Mouse (Mus musculus): Measurements from ENCODE around the gene Acat3. TPM values are rescaled to one million over a fixed set of nuclear protein-coding genes. Genes with fewer than 3 reads are reported as not detected.
A peak's percentile ranks its signal among the peaks of the same experiment; 100 is the strongest.
"Not testable (repeated sequence)": the region's sequence is repeated elsewhere in the genome, so short reads cannot be mapped to it uniquely, and the experiment has no call there.

Acat3 gene
- polyA plus RNA-seq, 1 experiment from 2014 or later = 1.2 TPM

DNA sequence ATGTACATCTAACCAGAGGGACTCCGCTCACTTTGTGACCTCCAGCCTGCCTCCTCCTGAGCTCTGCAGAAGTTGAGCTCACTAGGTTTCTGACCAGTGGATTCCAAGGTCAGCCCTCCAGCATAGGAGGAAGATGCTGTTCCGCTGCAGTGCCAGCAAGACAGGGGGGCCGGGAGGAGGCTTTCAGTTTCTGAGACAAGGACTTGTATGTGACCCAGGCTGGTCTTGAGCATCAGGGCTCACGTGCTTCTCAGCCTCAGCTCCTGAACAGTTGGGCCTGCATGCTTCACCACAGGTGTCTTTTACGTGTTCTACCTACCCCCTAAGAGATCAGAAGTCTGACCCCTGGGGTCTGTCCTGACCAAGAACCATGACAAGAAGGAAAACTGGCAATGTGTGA lies 8.8 kb downstream of the Acat3 start:
- not testable (repeated sequence) for H3K27ac ChIP-seq (ENCODE audit: low read length); H3K4me3 ChIP-seq (replicated peaks; ENCODE audit: low read length); H3K27me3 ChIP-seq (ENCODE audit: control insufficient read depth, insufficient read depth, low read length); H3K9ac ChIP-seq (ENCODE audit: low read length); H3K4me2 ChIP-seq (ENCODE audit: low read depth, low read length); H3K9me3 ChIP-seq (replicated peaks; ENCODE audit: control insufficient read depth, low read length); H3K4me1 ChIP-seq (ENCODE audit: control insufficient read depth, insufficient read depth, low read length); H3K36me3 ChIP-seq (ENCODE audit: control insufficient read depth, insufficient read depth, low read length); ATAC-seq (ENCODE audit: insufficient read depth, low FRiP score)
- 88% methylated on average over 5 of the region's 5 CpGs for WGBS

DNA sequence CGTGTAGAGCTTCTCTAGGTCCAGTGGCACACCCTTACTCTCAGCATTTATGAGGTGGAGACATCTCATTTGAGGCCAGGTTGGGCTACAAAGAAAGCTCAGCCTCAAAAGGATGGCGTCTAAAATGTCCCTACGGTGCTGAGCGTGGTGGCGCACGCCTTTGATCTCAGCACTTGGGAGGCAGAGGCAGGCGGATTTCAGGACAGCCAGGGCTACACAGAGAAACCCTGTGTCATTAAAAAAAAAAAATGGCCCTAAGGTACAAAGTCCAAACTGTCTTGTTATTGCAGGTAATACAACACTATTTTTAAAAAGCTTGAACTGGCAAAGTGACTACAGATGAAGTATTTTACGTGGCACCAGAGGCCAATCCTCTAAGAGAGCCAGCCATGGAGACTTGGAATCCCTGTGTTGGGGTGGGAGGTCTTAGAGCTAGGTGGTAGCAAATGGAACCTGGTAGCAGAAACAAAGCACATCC lies 14.7 kb downstream of the Acat3 start:
- Histone ChIP-seq H3K9ac (ENCODE audit: low read length) (no peak overlapping the region), H3K4me3 (replicated peaks; ENCODE audit: low read length) (no peak overlapping the region), H3K27me3 (ENCODE audit: control insufficient read depth, insufficient read depth, low read length) (no peaks in the 10 kb centered on the region), H3K9me3 (replicated peaks; ENCODE audit: control insufficient read depth, low read length) (no peaks in the 10 kb centered on the region), H3K36me3 (ENCODE audit: control insufficient read depth, insufficient read depth, low read length) (peaks cover 36% of the 10 kb centered on the region), H3K27ac (ENCODE audit: low read length) (no peak overlapping the region), H3K4me2 (ENCODE audit: low read depth, low read length) (no peak overlapping the region), H3K4me1 (ENCODE audit: control insufficient read depth, insufficient read depth, low read length) (no peaks in the 10 kb centered on the region)
- ATAC-seq (ENCODE audit: insufficient read depth, low FRiP score) = no peak
- WGBS = 85% methylated on average over 8 of the region's 8 CpGs

DNA sequence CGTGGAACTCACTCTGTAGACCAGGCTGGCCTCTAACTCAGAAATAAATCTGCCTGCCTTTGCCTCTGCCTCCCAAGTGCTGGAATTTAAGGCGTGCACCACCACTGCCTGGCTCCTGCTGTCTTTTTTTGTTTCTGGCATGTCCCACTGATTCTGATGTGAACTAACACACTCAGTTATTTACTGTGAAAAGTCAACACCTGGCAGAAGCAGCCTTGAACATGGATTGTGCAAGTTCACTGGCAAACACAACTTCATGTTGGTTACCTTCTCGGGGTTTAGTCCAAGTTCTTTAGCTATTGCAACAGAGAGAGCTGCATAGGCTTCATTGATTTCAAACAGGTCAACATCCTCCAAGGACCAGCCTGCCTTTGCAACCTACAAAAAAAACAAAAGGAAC lies 15.4 kb downstream of the Acat3 start:
- H3K9me3 ChIP-seq (replicated peaks; ENCODE audit: control insufficient read depth, low read length) = no peaks in the 10 kb centered on the region
- 87% methylated on average over 3 of the region's 3 CpGs for WGBS
- no peaks in the 10 kb centered on the region for H3K4me1 ChIP-seq (ENCODE audit: control insufficient read depth, insufficient read depth, low read length)
- H3K9ac ChIP-seq (ENCODE audit: low read length) = no peak overlapping the region
- H3K4me2 ChIP-seq (ENCODE audit: low read depth, low read length) = no peak overlapping the region
- H3K36me3 ChIP-seq (ENCODE audit: control insufficient read depth, insufficient read depth, low read length) = peaks cover 43% of the 10 kb centered on the region
- no peak overlapping the region for H3K4me3 ChIP-seq (replicated peaks; ENCODE audit: low read length)
- H3K27ac ChIP-seq (ENCODE audit: low read length) = no peak overlapping the region
- H3K27me3 ChIP-seq (ENCODE audit: control insufficient read depth, insufficient read depth, low read length) = no peaks in the 10 kb centered on the region
- no peak for ATAC-seq (ENCODE audit: insufficient read depth, low FRiP score)

DNA sequence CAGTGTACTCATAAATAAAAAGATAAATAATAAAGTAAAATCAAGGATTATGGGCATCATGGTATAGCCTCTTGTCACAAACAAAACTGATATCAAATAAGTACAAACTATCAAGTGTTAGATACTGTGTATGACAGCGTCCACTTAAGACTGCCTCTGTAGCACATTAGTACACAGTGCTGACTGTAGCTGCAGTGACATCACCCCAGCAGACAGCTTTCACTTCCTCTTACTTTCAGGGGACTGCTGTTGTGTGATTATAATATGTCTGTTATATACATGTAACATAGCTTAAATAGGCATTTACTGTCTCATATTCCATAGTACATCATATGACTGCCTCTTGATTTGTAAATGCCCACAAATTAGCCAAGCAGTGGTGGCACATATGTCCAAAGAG lies 19.3 kb downstream of the Acat3 start:
- H3K36me3 ChIP-seq (ENCODE audit: control insufficient read depth, insufficient read depth, low read length) = peaks cover 50% of the 10 kb centered on the region
- 86% methylated on average over 1 of the region's 1 CpGs for WGBS

DNA sequence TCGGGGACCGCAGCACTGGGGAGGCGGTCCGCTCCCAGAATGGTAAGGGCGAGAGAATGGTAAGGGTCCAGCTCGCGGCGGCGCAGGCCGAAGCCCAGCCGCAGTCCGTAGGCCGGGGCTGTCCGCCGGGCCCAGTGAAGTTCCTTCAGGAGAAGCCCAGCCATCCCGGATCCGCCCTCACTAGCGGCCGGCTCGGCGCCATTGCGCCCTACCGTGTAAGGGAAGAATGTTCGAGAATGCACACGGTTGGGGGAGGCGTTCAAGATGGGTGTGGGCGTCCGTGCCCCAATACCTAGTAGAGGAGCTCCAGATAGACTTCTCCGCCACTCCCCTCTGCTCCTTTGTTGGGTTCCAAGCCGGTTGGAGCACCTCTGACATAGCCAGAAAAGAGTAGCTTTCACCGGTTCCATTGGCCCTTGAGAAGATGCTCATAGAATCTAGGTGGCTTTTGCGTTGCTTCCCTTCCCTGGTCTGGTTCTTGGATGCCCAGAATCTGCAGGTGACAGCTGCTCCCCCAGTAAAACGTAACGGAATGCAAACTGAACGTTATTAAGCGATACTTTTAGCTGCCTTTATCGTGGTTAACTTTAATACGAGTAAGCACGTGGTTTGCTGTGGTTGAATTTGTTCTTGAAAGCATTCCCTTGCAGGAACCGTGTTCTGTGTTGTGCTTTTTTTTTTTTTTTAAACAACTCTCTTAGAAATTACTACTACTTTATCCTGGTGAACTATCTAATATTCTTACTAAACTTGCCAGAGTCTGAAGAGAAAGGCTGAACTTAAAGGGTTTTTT lies 23.6 kb downstream of the Acat3 start:
- WGBS = under 1% methylated on average over 40 of the region's 40 CpGs
- H3K36me3 ChIP-seq (ENCODE audit: control insufficient read depth, insufficient read depth, low read length) = peaks cover 33% of the 10 kb centered on the region
- peak overlapping the region; percentile 81 for H3K4me2 ChIP-seq (ENCODE audit: low read depth, low read length)
- H3K4me3 ChIP-seq (replicated peaks; ENCODE audit: low read length) = peak overlapping the region; percentile 99
- H3K9me3 ChIP-seq (replicated peaks; ENCODE audit: control insufficient read depth, low read length) = no peaks in the 10 kb centered on the region
- H3K27me3 ChIP-seq (ENCODE audit: control insufficient read depth, insufficient read depth, low read length) = no peaks in the 10 kb centered on the region
- H3K4me1 ChIP-seq (ENCODE audit: control insufficient read depth, insufficient read depth, low read length) = peaks cover 8% of the 10 kb centered on the region; the same call in 1 of the 2 replicates
- peak overlapping the region; percentile 99 for H3K9ac ChIP-seq (ENCODE audit: low read length)
- peak; percentile 63 for ATAC-seq (ENCODE audit: insufficient read depth, low FRiP score)
- peak overlapping the region; percentile 95 for H3K27ac ChIP-seq (ENCODE audit: low read length)

More for the DNA sequence above, 19.3 kb downstream of the Acat3 start:
- H3K9me3 ChIP-seq (replicated peaks; ENCODE audit: control insufficient read depth, low read length) = no peaks in the 10 kb centered on the region
- no peak overlapping the region for H3K4me2 ChIP-seq (ENCODE audit: low read depth, low read length)
- no peak overlapping the region for H3K4me3 ChIP-seq (replicated peaks; ENCODE audit: low read length)
- ATAC-seq (ENCODE audit: insufficient read depth, low FRiP score) = no peak
- H3K27ac ChIP-seq (ENCODE audit: low read length) = no peak overlapping the region
- peaks cover 5% of the 10 kb centered on the region; the same call in 1 of the 2 replicates for H3K4me1 ChIP-seq (ENCODE audit: control insufficient read depth, insufficient read depth, low read length)
- no peak overlapping the region for H3K9ac ChIP-seq (ENCODE audit: low read length)
- no peaks in the 10 kb centered on the region for H3K27me3 ChIP-seq (ENCODE audit: control insufficient read depth, insufficient read depth, low read length)

DNA sequence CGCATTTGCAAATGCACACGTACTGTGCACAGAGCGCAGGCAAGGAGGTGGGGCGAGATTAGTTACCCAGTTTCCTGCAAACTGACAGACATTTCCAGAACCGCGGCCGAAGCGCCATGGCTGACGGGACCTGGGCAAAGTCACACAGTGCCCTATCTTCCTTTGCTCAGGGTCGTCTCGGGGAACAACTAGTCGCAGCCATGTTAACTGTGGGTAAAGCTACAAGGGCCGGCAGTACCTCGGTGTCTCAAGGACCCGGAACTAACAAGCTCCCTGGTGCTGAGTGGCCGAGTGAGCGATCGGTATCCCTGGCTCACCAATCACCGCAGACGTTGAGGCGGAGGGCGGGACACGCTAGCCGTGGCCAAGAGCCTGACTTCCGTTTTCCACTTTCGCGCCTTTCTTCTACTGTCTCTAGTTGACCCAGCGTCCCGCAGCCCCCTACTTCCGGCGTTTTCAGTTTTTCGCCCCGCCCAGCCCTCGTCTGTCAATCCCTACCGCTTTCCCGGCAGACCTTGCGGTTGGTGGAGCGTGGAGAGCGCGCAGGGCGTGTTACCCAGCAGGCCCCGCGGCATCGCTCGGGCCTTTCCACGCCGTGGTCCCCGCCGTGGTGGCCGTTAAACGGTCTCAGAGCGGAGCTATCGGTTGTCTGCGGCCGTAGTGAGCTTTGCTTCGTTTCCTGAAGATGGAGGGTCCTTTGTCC lies 24.4 kb downstream of the Acat3 start, which contains the start of gene Mrpl18:
Gene Mrpl18 (minus strand): TSS at position 465 of the 703 bp plus-strand sequence.
- Histone ChIP-seq H3K9ac (ENCODE audit: low read length) (peak within 1 kb of the TSS; percentile 99), H3K9me3 (replicated peaks; ENCODE audit: control insufficient read depth, low read length) (no peaks in the 10 kb centered on the region), H3K27ac (ENCODE audit: low read length) (peak within 1 kb of the TSS; percentile 95), H3K36me3 (ENCODE audit: control insufficient read depth, insufficient read depth, low read length) (peaks cover 32% of the 10 kb centered on the region), H3K4me1 (ENCODE audit: control insufficient read depth, insufficient read depth, low read length) (peaks cover 8% of the 10 kb centered on the region; the same call in 1 of the 2 replicates), H3K4me3 (replicated peaks; ENCODE audit: low read length) (peak within 1 kb of the TSS; percentile 99), H3K27me3 (ENCODE audit: control insufficient read depth, insufficient read depth, low read length) (no peaks in the 10 kb centered on the region), H3K4me2 (ENCODE audit: low read depth, low read length) (peak within 1 kb of the TSS; percentile 81)
- peak; percentile 99 for ATAC-seq (ENCODE audit: insufficient read depth, low FRiP score)
- WGBS = under 1% methylated on average over 56 of the region's 56 CpGs

DNA sequence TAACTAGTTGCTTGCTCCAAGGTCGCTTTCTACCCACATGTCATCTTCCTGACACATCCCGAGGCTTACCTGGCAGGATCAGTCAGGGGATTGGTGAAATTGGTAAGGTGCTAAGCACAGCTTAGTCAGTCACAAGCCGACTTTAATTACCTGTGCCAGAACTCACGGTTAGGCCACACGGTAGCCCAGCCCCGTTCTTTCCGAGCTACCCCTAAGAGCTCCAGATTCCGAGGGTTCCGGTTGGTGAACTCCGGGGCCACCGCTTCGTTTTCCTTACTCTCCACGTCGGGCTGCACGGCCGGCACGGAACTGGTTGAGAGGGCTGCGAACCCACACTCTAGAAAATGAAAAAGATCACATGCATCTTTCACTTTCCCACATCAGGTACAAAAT lies 24.9 kb downstream of the Acat3 start, which contains the start of gene Tcp1:
Gene Tcp1 (plus strand): TSS at position 214 of the 393 bp plus-strand sequence.
- no peaks in the 10 kb centered on the region for H3K9me3 ChIP-seq (replicated peaks; ENCODE audit: control insufficient read depth, low read length)
- peaks cover 33% of the 10 kb centered on the region for H3K36me3 ChIP-seq (ENCODE audit: control insufficient read depth, insufficient read depth, low read length)
- no peaks in the 10 kb centered on the region for H3K27me3 ChIP-seq (ENCODE audit: control insufficient read depth, insufficient read depth, low read length)
- peak within 1 kb of the TSS; percentile 99 for H3K9ac ChIP-seq (ENCODE audit: low read length)
- peaks cover 8% of the 10 kb centered on the region; the same call in 1 of the 2 replicates for H3K4me1 ChIP-seq (ENCODE audit: control insufficient read depth, insufficient read depth, low read length)
- peak within 1 kb of the TSS; percentile 81 for H3K4me2 ChIP-seq (ENCODE audit: low read depth, low read length)
- WGBS = under 1% methylated on average over 18 of the region's 18 CpGs
- peak within 1 kb of the TSS; percentile 95 for H3K27ac ChIP-seq (ENCODE audit: low read length)
- peak within 1 kb of the TSS; percentile 99 for H3K4me3 ChIP-seq (replicated peaks; ENCODE audit: low read length)
- ATAC-seq (ENCODE audit: insufficient read depth, low FRiP score) = no peak

DNA sequence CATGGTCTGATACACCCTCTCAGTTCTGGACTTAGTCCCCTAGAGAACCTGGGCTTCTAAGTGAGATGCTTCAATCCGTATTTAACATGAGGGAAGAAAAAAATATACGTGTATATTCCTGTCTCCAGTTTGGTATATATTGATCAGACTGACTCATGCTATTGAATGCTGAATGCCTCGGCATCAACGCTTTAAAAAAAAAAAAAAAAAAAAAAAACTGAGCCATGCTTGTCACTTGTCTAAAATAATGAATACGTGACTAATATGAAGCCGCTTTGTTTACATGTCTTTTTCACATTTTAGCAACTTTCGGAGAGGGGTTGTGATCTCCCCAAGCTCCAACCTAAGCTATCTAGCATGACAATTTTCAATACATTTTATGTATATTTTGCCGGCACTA lies 30.0 kb downstream of the Acat3 start:
- no peak overlapping the region for H3K4me2 ChIP-seq (ENCODE audit: low read depth, low read length)
- peaks cover 20% of the 10 kb centered on the region for H3K36me3 ChIP-seq (ENCODE audit: control insufficient read depth, insufficient read depth, low read length)
- H3K9ac ChIP-seq (ENCODE audit: low read length) = no peak overlapping the region
- H3K27me3 ChIP-seq (ENCODE audit: control insufficient read depth, insufficient read depth, low read length) = no peaks in the 10 kb centered on the region
- no peak for ATAC-seq (ENCODE audit: insufficient read depth, low FRiP score)
- H3K4me1 ChIP-seq (ENCODE audit: control insufficient read depth, insufficient read depth, low read length) = peaks cover 3% of the 10 kb centered on the region; the same call in 1 of the 2 replicates
- 88% methylated on average over 8 of the region's 8 CpGs for WGBS
- H3K9me3 ChIP-seq (replicated peaks; ENCODE audit: control insufficient read depth, low read length) = no peaks in the 10 kb centered on the region
- H3K4me3 ChIP-seq (replicated peaks; ENCODE audit: low read length) = no peak overlapping the region
- no peak overlapping the region for H3K27ac ChIP-seq (ENCODE audit: low read length)
